Mouse (Mus musculus) ES-Bruce4 (cell line): ENCODE measurements around the gene Ugt1a10.

Source experiments
- CTCF ChIP-seq: IDR thresholded peaks from one replicate; pipeline ENCODE4 v1.8.1; 2011; ENCODE audit warnings: low read depth, low read length
- EP300 ChIP-seq: IDR thresholded peaks from 2 replicates; pipeline ENCODE4 v1.6.1; 2011; ENCODE audit warnings: low read depth, low read length; ENCODE audit not compliant: insufficient read depth
- POLR2A ChIP-seq: IDR thresholded peaks from one replicate; pipeline ENCODE4 v1.8.1; 2011; ENCODE audit warnings: low read length; ENCODE audit not compliant: insufficient read depth

DNA sequence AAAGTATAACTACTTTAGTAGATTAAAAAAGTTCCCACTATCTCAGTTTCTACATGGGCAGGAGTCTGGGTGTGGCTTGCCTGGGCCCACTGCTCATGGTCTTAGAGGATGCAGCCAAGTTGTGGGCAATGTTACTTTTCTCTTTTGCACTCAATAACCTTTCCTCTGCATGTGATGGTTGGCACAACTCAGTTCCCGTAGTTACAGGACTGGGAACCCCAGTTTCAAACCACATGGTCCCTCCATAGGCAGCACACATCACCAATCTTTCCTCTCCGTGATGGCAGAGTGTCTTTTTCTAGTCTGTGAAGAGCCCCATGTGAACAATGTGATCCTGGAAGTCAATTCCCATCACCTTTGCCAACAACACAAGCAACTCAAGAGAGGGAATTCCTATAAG lies 172.3 kb downstream of the Ugt1a10 start:
- TF ChIP-seq CTCF (no peak), POLR2A (no peak), EP300 (no peak)
